Mouse (Mus musculus): Measurements from ENCODE around the gene Egr2. TPM values are rescaled to one million over a fixed set of nuclear protein-coding genes. Genes with fewer than 3 reads are reported as not detected.

The Egr2 gene
- polyA plus RNA-seq, 1 experiment from 2014 or later = 0.08 TPM

DNA sequence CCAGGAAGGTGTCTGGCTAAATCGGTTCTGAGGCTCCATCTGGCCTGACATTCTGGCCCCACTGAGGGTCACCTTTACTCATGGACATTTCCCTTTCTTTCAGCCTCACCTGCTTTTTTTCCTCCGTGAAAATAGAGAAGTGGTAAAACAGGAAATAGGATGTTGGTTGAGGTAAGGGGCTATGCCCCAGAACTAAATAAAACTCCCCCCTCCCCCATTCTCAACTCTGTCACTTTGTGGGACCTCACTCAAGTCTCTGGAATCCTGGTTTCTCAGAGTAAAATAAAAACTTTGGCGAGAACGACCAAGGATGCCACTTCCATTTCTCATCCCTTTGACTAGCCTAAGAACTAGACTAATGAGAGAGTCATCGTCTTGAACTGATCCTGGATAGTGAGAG is 31.2 kb upstream of the Egr2 start:
- 23% methylated on average over 5 of the region's 5 CpGs for WGBS (ENCODE audit: insufficient replicate concordance)

DNA sequence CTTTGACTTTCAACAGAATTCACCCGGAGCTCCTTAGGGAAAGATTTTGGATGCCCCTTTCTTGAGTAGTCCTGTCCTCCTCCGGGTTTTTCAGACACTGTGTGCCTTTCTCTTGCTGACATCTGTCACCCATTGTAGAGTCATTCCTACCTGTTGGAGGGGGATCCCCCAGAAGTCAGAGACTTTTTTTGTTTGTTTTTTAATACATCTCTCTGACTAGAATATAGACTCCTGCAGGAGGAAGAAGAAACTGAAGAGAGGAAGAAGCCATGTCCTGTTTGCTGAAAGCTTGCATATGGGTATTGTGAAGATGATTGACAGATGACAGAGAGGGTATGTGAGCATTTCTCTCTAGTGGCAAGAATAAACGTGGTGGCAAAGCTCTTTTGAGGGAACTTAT is 30.0 kb upstream of the Egr2 start:
- no peak for ATAC-seq (ENCODE audit: low read depth)
- 52% methylated on average over 3 of the region's 3 CpGs for WGBS (ENCODE audit: insufficient replicate concordance)

More for the DNA sequence above, 31.2 kb upstream of the Egr2 start:
- Histone ChIP-seq H3K4me2 (ENCODE audit: low read depth, low read length) (0 out of 2 replicates have a peak overlapping the region, but pooled peaks have one; percentile 3), H3K4me3 (ENCODE audit: low read depth, low read length) (no peak overlapping the region), H3K9me3 (replicated peaks; ENCODE audit: control insufficient read depth, low read length) (no peaks in the 10 kb centered on the region), H3K4me1 (ENCODE audit: control insufficient read depth, low read depth, low read length) (no peaks in the 10 kb centered on the region; the same call in 1 of the 2 replicates), H3K36me3 (ENCODE audit: control insufficient read depth, insufficient read depth) (no peaks in the 10 kb centered on the region), H3K27me3 (ENCODE audit: control insufficient read depth, insufficient read depth, low read depth, low read length) (no peaks in the 10 kb centered on the region), H3K27ac (ENCODE audit: low read length) (peak overlapping the region; percentile 44), H3K9ac (ENCODE audit: low read depth, low read length) (no peak overlapping the region)
- no peak for ATAC-seq (ENCODE audit: low read depth)

GRCm38 (mm10) chr10:67512211-67512610 is 23.1 kb upstream of the Egr2 start:
- Histone ChIP-seq H3K36me3 (ENCODE audit: control insufficient read depth, insufficient read depth) (no peaks in the 10 kb centered on the region), H3K4me2 (ENCODE audit: low read depth, low read length) (no peak overlapping the region), H3K9me3 (replicated peaks; ENCODE audit: control insufficient read depth, low read length) (no peaks in the 10 kb centered on the region), H3K27ac (ENCODE audit: low read length) (no peak overlapping the region), H3K4me3 (ENCODE audit: low read depth, low read length) (no peak overlapping the region), H3K27me3 (ENCODE audit: control insufficient read depth, insufficient read depth, low read depth, low read length) (no peaks in the 10 kb centered on the region), H3K4me1 (ENCODE audit: control insufficient read depth, low read depth, low read length) (no peaks in the 10 kb centered on the region), H3K9ac (ENCODE audit: low read depth, low read length) (no peak overlapping the region)
- WGBS (ENCODE audit: insufficient replicate concordance) = 67% methylated on average over 8 of the region's 8 CpGs
- ATAC-seq (ENCODE audit: low read depth) = no peak

More for the DNA sequence above, 30.0 kb upstream of the Egr2 start:
- Histone ChIP-seq H3K4me1 (ENCODE audit: control insufficient read depth, low read depth, low read length) (no peaks in the 10 kb centered on the region; the same call in 1 of the 2 replicates), H3K27ac (ENCODE audit: low read length) (no peak overlapping the region), H3K9ac (ENCODE audit: low read depth, low read length) (no peak overlapping the region), H3K4me3 (ENCODE audit: low read depth, low read length) (no peak overlapping the region), H3K36me3 (ENCODE audit: control insufficient read depth, insufficient read depth) (no peaks in the 10 kb centered on the region), H3K9me3 (replicated peaks; ENCODE audit: control insufficient read depth, low read length) (no peaks in the 10 kb centered on the region), H3K4me2 (ENCODE audit: low read depth, low read length) (no peak overlapping the region), H3K27me3 (ENCODE audit: control insufficient read depth, insufficient read depth, low read depth, low read length) (no peaks in the 10 kb centered on the region)

GRCm38 (mm10) chr10:67512871-67513270 is 22.4 kb upstream of the Egr2 start:
- Histone ChIP-seq H3K36me3 (ENCODE audit: control insufficient read depth, insufficient read depth) (no peaks in the 10 kb centered on the region), H3K27me3 (ENCODE audit: control insufficient read depth, insufficient read depth, low read depth, low read length) (no peaks in the 10 kb centered on the region), H3K27ac (ENCODE audit: low read length) (no peak overlapping the region), H3K4me2 (ENCODE audit: low read depth, low read length) (no peak overlapping the region), H3K9me3 (replicated peaks; ENCODE audit: control insufficient read depth, low read length) (no peaks in the 10 kb centered on the region), H3K9ac (ENCODE audit: low read depth, low read length) (no peak overlapping the region), H3K4me3 (ENCODE audit: low read depth, low read length) (no peak overlapping the region), H3K4me1 (ENCODE audit: control insufficient read depth, low read depth, low read length) (no peaks in the 10 kb centered on the region)
- no peak for ATAC-seq (ENCODE audit: low read depth)
- 53% methylated on average over 7 of the region's 7 CpGs for WGBS (ENCODE audit: insufficient replicate concordance)

DNA sequence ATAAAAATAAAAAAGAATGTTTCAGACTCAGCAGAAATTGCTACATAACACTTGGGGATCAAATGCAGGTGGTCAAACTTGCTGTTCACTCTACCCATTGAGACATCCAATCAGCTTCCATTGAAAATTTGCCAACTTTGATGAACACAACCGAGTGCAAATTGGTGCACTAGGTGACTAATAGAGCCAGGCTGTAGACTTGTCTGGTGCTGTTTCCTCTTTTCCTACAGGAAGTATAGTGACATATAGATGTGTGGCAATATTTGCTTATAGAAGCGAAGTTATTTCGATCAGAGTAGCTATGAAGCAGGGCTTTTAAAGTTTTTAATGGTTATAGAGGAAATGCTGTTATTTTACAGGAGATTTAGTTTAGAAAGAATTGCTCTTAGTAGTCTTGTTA is 16.5 kb upstream of the Egr2 start:
- 53% methylated on average over 3 of the region's 3 CpGs for WGBS (ENCODE audit: insufficient replicate concordance)
- no peaks in the 10 kb centered on the region for H3K27me3 ChIP-seq (ENCODE audit: control insufficient read depth, insufficient read depth, low read depth, low read length)
- H3K27ac ChIP-seq (ENCODE audit: low read length) = no peak overlapping the region
- H3K9ac ChIP-seq (ENCODE audit: low read depth, low read length) = no peak overlapping the region
- no peak overlapping the region for H3K4me2 ChIP-seq (ENCODE audit: low read depth, low read length)
- no peak for ATAC-seq (ENCODE audit: low read depth)
- H3K4me3 ChIP-seq (ENCODE audit: low read depth, low read length) = no peak overlapping the region
- H3K36me3 ChIP-seq (ENCODE audit: control insufficient read depth, insufficient read depth) = no peaks in the 10 kb centered on the region
- no peaks in the 10 kb centered on the region for H3K4me1 ChIP-seq (ENCODE audit: control insufficient read depth, low read depth, low read length)
- no peaks in the 10 kb centered on the region for H3K9me3 ChIP-seq (replicated peaks; ENCODE audit: control insufficient read depth, low read length)

GRCm38 (mm10) chr10:67524130-67524529 is 11.1 kb upstream of the Egr2 start:
- H3K9ac ChIP-seq (ENCODE audit: low read depth, low read length) = no peak overlapping the region
- H3K4me3 ChIP-seq (ENCODE audit: low read depth, low read length) = no peak overlapping the region
- H3K4me1 ChIP-seq (ENCODE audit: control insufficient read depth, low read depth, low read length) = no peaks in the 10 kb centered on the region
- H3K36me3 ChIP-seq (ENCODE audit: control insufficient read depth, insufficient read depth) = no peaks in the 10 kb centered on the region
- WGBS (ENCODE audit: insufficient replicate concordance) = 69% methylated on average over 3 of the region's 3 CpGs
- H3K27me3 ChIP-seq (ENCODE audit: control insufficient read depth, insufficient read depth, low read depth, low read length) = no peaks in the 10 kb centered on the region
- no peak overlapping the region for H3K27ac ChIP-seq (ENCODE audit: low read length)
- no peak overlapping the region for H3K4me2 ChIP-seq (ENCODE audit: low read depth, low read length)
- H3K9me3 ChIP-seq (replicated peaks; ENCODE audit: control insufficient read depth, low read length) = no peaks in the 10 kb centered on the region
- no peak for ATAC-seq (ENCODE audit: low read depth)

GRCm38 (mm10) chr10:67524694-67525093 is 10.6 kb upstream of the Egr2 start:
- WGBS (ENCODE audit: insufficient replicate concordance) = 61% methylated on average over 7 of the region's 7 CpGs
- H3K27ac ChIP-seq (ENCODE audit: low read length) = no peak overlapping the region
- H3K36me3 ChIP-seq (ENCODE audit: control insufficient read depth, insufficient read depth) = no peaks in the 10 kb centered on the region
- H3K4me2 ChIP-seq (ENCODE audit: low read depth, low read length) = no peak overlapping the region
- H3K27me3 ChIP-seq (ENCODE audit: control insufficient read depth, insufficient read depth, low read depth, low read length) = no peaks in the 10 kb centered on the region
- no peaks in the 10 kb centered on the region for H3K9me3 ChIP-seq (replicated peaks; ENCODE audit: control insufficient read depth, low read length)
- no peaks in the 10 kb centered on the region for H3K4me1 ChIP-seq (ENCODE audit: control insufficient read depth, low read depth, low read length)
- no peak overlapping the region for H3K4me3 ChIP-seq (ENCODE audit: low read depth, low read length)
- no peak for ATAC-seq (ENCODE audit: low read depth)
- no peak overlapping the region for H3K9ac ChIP-seq (ENCODE audit: low read depth, low read length)

GRCm38 (mm10) chr10:67526435-67526834 is 8.8 kb upstream of the Egr2 start:
- H3K27ac ChIP-seq (ENCODE audit: low read length) = no peak overlapping the region
- no peaks in the 10 kb centered on the region for H3K4me1 ChIP-seq (ENCODE audit: control insufficient read depth, low read depth, low read length)
- no peaks in the 10 kb centered on the region for H3K9me3 ChIP-seq (replicated peaks; ENCODE audit: control insufficient read depth, low read length)
- no peak overlapping the region for H3K4me3 ChIP-seq (ENCODE audit: low read depth, low read length)
- WGBS (ENCODE audit: insufficient replicate concordance) = 73% methylated on average over 9 of the region's 9 CpGs
- ATAC-seq (ENCODE audit: low read depth) = no peak
- no peaks in the 10 kb centered on the region for H3K36me3 ChIP-seq (ENCODE audit: control insufficient read depth, insufficient read depth)
- no peaks in the 10 kb centered on the region for H3K27me3 ChIP-seq (ENCODE audit: control insufficient read depth, insufficient read depth, low read depth, low read length)
- no peak overlapping the region for H3K4me2 ChIP-seq (ENCODE audit: low read depth, low read length)
- H3K9ac ChIP-seq (ENCODE audit: low read depth, low read length) = no peak overlapping the region

DNA sequence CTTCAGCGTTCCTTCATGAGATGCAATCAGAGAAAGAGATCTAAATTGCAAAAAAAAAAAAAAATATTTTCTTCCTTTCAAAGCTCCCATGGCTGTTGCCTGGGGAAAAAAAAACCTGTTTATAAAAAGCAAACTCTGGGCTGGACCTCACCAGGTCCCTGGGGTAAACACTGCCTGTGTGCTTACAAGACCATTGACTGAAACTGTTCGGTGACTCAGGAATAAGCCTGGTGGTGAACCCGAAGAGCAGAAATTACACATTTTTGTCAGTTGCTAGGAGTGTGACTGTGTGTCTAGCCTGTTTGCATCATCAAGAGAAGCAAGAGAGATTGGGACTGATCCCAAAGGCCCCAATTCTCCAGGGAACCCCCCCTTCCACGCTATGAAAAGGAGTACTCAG is 5.5 kb upstream of the Egr2 start:
- no peak for ATAC-seq (ENCODE audit: low read depth)
- Histone ChIP-seq H3K4me3 (ENCODE audit: low read depth, low read length) (no peak overlapping the region), H3K4me1 (ENCODE audit: control insufficient read depth, low read depth, low read length) (no peaks in the 10 kb centered on the region), H3K4me2 (ENCODE audit: low read depth, low read length) (no peak overlapping the region), H3K9me3 (replicated peaks; ENCODE audit: control insufficient read depth, low read length) (no peaks in the 10 kb centered on the region), H3K9ac (ENCODE audit: low read depth, low read length) (no peak overlapping the region), H3K36me3 (ENCODE audit: control insufficient read depth, insufficient read depth) (no peaks in the 10 kb centered on the region), H3K27me3 (ENCODE audit: control insufficient read depth, insufficient read depth, low read depth, low read length) (peaks cover 23% of the 10 kb centered on the region), H3K27ac (ENCODE audit: low read length) (no peak overlapping the region)
- 68% methylated on average over 4 of the region's 4 CpGs for WGBS (ENCODE audit: insufficient replicate concordance)

Data from liver, embryonic 16.5 days (tissue).